Mouse (Mus musculus): ENCODE measurements around the gene Tmem170b. TPM values are rescaled to one million over a fixed set of nuclear protein-coding genes. Genes with fewer than 3 reads are reported as not detected.
A peak's percentile ranks its signal among the peaks of the same experiment; 100 is the strongest.

The Tmem170b gene
- polyA plus RNA-seq, 1 experiment = 6.0 TPM

- no peak overlapping the region for H3K4me3 ChIP-seq (ENCODE audit: insufficient read depth, low read depth, low read length)
- H3K27ac ChIP-seq (replicated peaks; ENCODE audit: low read depth, low read length) = peak overlapping the region; percentile 12; the same call in 1 of the 2 replicates
- H3K4me1 ChIP-seq (ENCODE audit: control insufficient read depth, insufficient read depth, insufficient read length, low read length) = no peaks in the 10 kb centered on the region
Observed at GRCm38 (mm10) chr13:41601056-41601455, 4.7 kb upstream of the Tmem170b start.

DNA sequence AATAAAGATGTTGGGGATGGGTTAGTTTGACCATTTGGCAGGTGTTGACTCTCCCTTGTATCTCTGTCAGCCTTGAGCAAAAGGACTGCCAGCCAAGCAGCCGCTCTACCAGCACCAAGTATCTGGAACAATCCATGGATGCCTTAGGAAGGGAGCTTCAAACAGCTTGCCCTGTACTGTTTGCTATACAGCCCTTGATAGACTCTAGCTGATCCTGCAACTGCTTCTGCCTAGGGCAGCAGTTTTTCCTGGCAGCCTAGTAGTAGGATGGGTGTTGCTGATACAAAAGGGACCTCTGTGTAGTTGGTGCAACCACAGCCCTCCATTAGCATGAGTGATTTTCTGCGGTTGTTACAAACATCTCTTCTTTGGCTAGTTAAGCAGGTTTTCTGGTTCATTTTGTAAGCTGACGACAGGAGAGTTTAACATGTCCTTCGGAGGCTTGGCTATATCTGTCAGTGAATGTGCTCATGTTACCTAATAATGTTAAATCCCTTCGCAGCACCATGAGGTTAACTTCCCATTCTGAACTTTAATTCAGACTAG, 1.7 kb upstream of the Tmem170b start:
- Histone ChIP-seq H3K27ac (replicated peaks; ENCODE audit: low read depth, low read length) (0 out of 2 replicates have a peak overlapping the region, but pooled peaks have one; percentile 29), H3K4me3 (ENCODE audit: insufficient read depth, low read depth, low read length) (no peak overlapping the region), H3K4me1 (ENCODE audit: control insufficient read depth, insufficient read depth, insufficient read length, low read length) (no peaks in the 10 kb centered on the region)

GRCm38 (mm10) chr13:41606081-41607000, 634 bp downstream of the Tmem170b start:
- peak overlapping the region; percentile 97 for H3K4me3 ChIP-seq (ENCODE audit: insufficient read depth, low read depth, low read length)
- no peaks in the 10 kb centered on the region for H3K4me1 ChIP-seq (ENCODE audit: control insufficient read depth, insufficient read depth, insufficient read length, low read length)
- H3K27ac ChIP-seq (replicated peaks; ENCODE audit: low read depth, low read length) = peak overlapping the region; percentile 82

DNA sequence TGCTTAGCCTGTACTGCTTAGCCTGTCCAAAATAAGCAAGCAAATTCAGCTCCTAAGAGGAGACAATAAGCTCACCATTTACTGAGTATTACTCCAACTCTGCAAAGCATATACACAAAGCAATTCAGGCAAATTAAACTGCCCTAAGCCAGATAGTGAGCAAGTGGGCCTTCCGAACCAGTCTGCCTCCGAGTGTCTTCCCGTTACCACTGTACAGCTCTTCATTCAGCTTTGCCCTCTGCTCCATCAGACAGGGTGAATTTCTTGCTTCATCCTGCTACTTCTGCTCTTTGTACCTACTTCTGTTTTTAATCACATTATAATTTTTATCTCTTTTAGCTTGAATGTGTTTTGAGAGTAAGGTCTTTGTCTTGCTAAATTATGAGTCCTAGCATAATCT, 1.9 kb downstream of the Tmem170b start:
- H3K27ac ChIP-seq (replicated peaks; ENCODE audit: low read depth, low read length) = no peak overlapping the region
- H3K4me1 ChIP-seq (ENCODE audit: control insufficient read depth, insufficient read depth, insufficient read length, low read length) = no peaks in the 10 kb centered on the region
- H3K4me3 ChIP-seq (ENCODE audit: insufficient read depth, low read depth, low read length) = no peak overlapping the region

DNA sequence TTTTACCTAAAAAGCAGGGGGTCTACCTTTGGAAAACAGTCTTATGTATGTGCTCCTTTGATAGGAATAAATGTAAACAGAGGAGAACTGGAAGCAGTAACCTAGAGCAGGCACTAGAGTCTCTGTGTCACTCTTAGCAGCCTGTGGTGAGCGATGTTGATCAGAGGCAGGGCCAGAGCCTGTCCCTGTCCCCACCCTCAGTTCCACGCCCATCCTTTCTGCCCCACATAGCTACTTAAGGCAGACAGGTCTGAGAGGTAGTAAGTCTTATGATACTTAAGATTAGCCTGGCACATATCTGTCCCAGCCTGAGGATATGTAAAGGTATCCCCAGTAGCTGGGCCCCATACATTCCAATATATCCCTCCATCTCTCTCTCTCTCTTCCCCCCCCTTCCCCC, 2.9 kb downstream of the Tmem170b start:
- H3K27ac ChIP-seq (replicated peaks; ENCODE audit: low read depth, low read length) = no peak overlapping the region

GRCm38 (mm10) chr13:41611046-41611445, 5.3 kb downstream of the Tmem170b start:
- Histone ChIP-seq H3K27ac (replicated peaks; ENCODE audit: low read depth, low read length) (no peak overlapping the region), H3K4me3 (ENCODE audit: insufficient read depth, low read depth, low read length) (no peak overlapping the region), H3K4me1 (ENCODE audit: control insufficient read depth, insufficient read depth, insufficient read length, low read length) (no peaks in the 10 kb centered on the region)

More for the DNA sequence above, 2.9 kb downstream of the Tmem170b start:
- Histone ChIP-seq H3K4me3 (ENCODE audit: insufficient read depth, low read depth, low read length) (no peak overlapping the region), H3K4me1 (ENCODE audit: control insufficient read depth, insufficient read depth, insufficient read length, low read length) (no peaks in the 10 kb centered on the region)

DNA sequence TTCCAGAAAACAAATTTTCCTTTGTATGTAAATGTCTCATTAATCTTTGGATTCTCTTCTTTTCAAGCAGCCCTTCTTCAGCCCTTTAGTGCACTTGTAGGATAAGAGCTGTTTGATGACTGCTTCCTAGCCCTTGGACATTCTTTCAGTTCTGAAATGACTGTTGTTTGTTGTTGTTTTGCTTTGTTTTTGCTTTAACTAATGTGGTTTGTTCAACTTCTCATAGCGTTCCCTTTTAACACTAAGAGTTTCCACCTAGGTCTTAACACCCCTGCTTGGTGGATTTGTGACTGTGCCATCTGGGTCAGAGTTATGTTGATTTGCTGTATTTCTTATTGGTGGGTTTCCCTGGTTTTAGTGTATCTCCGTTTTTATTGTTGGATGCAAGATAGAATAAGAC, 8.8 kb downstream of the Tmem170b start:
- Histone ChIP-seq H3K4me1 (ENCODE audit: control insufficient read depth, insufficient read depth, insufficient read length, low read length) (no peaks in the 10 kb centered on the region), H3K27ac (replicated peaks; ENCODE audit: low read depth, low read length) (no peak overlapping the region)

DNA sequence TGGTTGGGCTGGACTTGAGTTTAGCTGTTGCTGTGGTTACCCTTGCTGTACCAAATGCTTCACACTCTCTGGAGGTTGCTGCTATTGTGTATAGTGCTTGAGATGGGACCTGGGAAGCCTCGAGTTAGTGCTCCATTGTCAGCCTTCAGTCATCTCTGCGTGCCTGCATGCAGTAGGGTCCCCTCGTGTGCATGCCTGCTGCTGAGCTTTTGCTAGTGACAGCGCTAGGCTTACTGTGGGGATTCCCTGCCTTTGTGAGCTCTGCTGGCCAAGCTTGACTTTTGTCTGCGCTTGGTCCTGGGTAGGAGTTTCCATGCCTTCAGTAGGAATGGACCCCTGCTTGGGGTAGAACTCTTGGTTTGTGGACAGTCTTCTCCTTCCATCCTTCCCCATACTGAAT, 9.3 kb downstream of the Tmem170b start:
- Histone ChIP-seq H3K4me1 (ENCODE audit: control insufficient read depth, insufficient read depth, insufficient read length, low read length) (no peaks in the 10 kb centered on the region), H3K27ac (replicated peaks; ENCODE audit: low read depth, low read length) (no peak overlapping the region)

More for the DNA sequence above, 8.8 kb downstream of the Tmem170b start:
- H3K4me3 ChIP-seq (ENCODE audit: insufficient read depth, low read depth, low read length) = no peak overlapping the region

DNA sequence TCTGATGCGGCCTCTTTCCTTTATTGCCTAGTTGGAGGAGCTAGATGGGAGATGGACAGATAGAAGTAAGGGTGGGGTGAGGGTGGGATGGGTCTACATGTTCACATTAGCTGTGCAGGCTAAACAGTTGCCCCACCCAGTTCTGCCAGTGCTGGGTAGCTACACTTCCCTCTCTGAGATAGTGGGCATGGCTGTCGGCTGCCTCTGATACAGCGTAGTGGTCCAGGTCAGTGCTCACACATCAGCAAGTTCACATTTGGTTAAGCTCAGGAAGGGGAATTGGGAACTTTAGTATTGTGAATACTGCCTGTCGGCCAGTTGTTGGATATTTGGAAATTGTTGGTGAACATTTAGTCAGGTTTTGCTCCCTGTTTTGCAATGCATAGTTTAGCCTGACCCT, 13.8 kb downstream of the Tmem170b start:
- peaks cover 18% of the 10 kb centered on the region for H3K4me1 ChIP-seq (ENCODE audit: control insufficient read depth, insufficient read depth, insufficient read length, low read length)
- no peak overlapping the region for H3K4me3 ChIP-seq (ENCODE audit: insufficient read depth, low read depth, low read length)
- no peak overlapping the region for H3K27ac ChIP-seq (replicated peaks; ENCODE audit: low read depth, low read length)

More for the DNA sequence above, 9.3 kb downstream of the Tmem170b start:
- no peak overlapping the region for H3K4me3 ChIP-seq (ENCODE audit: insufficient read depth, low read depth, low read length)

DNA sequence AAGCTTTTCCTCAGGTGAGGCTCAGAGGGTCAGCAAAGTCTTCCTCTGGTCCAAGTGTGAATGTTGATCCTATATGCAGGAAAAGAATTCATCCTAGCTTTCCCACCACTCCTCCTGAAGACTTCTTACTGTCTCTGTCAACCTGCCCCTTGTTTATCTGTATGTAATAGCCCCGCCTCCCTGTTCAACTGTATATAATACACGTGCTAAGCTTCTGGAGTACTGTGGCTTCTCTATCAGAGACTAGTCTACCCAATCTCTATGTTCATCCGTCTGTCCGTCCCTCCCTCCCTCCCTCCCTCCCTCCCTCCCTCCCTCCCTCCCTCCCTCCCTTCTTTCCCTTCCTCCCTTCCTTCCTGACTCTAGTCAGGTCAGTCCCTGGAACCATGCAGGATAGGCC, 14.4 kb downstream of the Tmem170b start:
- no peak overlapping the region for H3K27ac ChIP-seq (replicated peaks; ENCODE audit: low read depth, low read length)
- H3K4me1 ChIP-seq (ENCODE audit: control insufficient read depth, insufficient read depth, insufficient read length, low read length) = peaks cover 18% of the 10 kb centered on the region
- H3K4me3 ChIP-seq (ENCODE audit: insufficient read depth, low read depth, low read length) = no peak overlapping the region

GRCm38 (mm10) chr13:41624123-41624522, 18.4 kb downstream of the Tmem170b start:
- Histone ChIP-seq H3K4me3 (ENCODE audit: insufficient read depth, low read depth, low read length) (no peak overlapping the region), H3K27ac (replicated peaks; ENCODE audit: low read depth, low read length) (no peak overlapping the region), H3K4me1 (ENCODE audit: control insufficient read depth, insufficient read depth, insufficient read length, low read length) (peaks cover 18% of the 10 kb centered on the region)

GRCm38 (mm10) chr13:41625248-41625647, 19.5 kb downstream of the Tmem170b start:
- no peak overlapping the region for H3K27ac ChIP-seq (replicated peaks; ENCODE audit: low read depth, low read length)
- no peak overlapping the region for H3K4me3 ChIP-seq (ENCODE audit: insufficient read depth, low read depth, low read length)
- peaks cover 18% of the 10 kb centered on the region for H3K4me1 ChIP-seq (ENCODE audit: control insufficient read depth, insufficient read depth, insufficient read length, low read length)

GRCm38 (mm10) chr13:41627277-41627916, 21.7 kb downstream of the Tmem170b start:
- H3K27ac ChIP-seq (replicated peaks; ENCODE audit: low read depth, low read length) = no peak overlapping the region
- no peak overlapping the region for H3K4me3 ChIP-seq (ENCODE audit: insufficient read depth, low read depth, low read length)
- peaks cover 9% of the 10 kb centered on the region; the same call in 1 of the 2 replicates for H3K4me1 ChIP-seq (ENCODE audit: control insufficient read depth, insufficient read depth, insufficient read length, low read length)

GRCm38 (mm10) chr13:41634401-41634818, 28.7 kb downstream of the Tmem170b start:
- Histone ChIP-seq H3K27ac (replicated peaks; ENCODE audit: low read depth, low read length) (no peak overlapping the region), H3K4me1 (ENCODE audit: control insufficient read depth, insufficient read depth, insufficient read length, low read length) (no peaks in the 10 kb centered on the region), H3K4me3 (ENCODE audit: insufficient read depth, low read depth, low read length) (no peak overlapping the region)

- Histone ChIP-seq H3K4me3 (ENCODE audit: insufficient read depth, low read depth, low read length) (no peak overlapping the region), H3K4me1 (ENCODE audit: control insufficient read depth, insufficient read depth, insufficient read length, low read length) (no peaks in the 10 kb centered on the region), H3K27ac (replicated peaks; ENCODE audit: low read depth, low read length) (no peak overlapping the region)
Observed at GRCm38 (mm10) chr13:41638083-41638482, 32.4 kb downstream of the Tmem170b start.
